Mouse (Mus musculus) heart, postnatal 14 days (tissue): ENCODE results near the gene Spn. TPM values are rescaled to one million over a fixed set of nuclear protein-coding genes. Genes with fewer than 3 reads are reported as not detected.

Source experiments
- DNase-seq, 2 experiments: peaks; one replicate each; pipeline ENCODE4 v3.0.0; 2021 to 2022
- intact Hi-C: fragments of 180-260 bp; cut with DNase I; formaldehyde crosslinking; loops from one replicate; pipeline ENCODE4 v1.15.1; 2025
- total RNA-seq, 2 experiments: library from RNA; stranded (reverse); gene quantifications; 2 replicates each; pipeline ENCODE4 v1.2.3; 2021

Spn gene
- total RNA-seq, 2 experiments from 2014 or later = 0.38 to 2.0 TPM

GRCm38 (mm10) chr7:127112251-127112841 is 25.3 kb downstream of the Spn start:
- intact Hi-C loops = no loop called here

GRCm38 (mm10) chr7:127111461-127111860 is 26.2 kb downstream of the Spn start:
- DNase-seq = peak; percentile 52 to 57
- intact Hi-C loops = no loop called here

More at GRCm38 (mm10) chr7:127112251-127112841, 25.3 kb downstream of the Spn start:
- DNase-seq = no peak

- intact Hi-C loops = no loop called here
- DNase-seq = peak; percentile 76 to 83
Measured at GRCm38 (mm10) chr7:127110239-127111007, 27.2 kb downstream of the Spn start.

- intact Hi-C loops = loop anchor here (2.0 to 10.0 kb wide), 5 partner anchors 91 to 348 kb away; partner anchors contain the start of genes Mapk3, Mvp, Pagr1a and Pagr1b
- DNase-seq = no peak
Measured at GRCm38 (mm10) chr7:127105551-127105950, 32.1 kb downstream of the Spn start.

- intact Hi-C loops = loop anchor here (2.0 to 10.0 kb wide), 6 partner anchors 62 to 347 kb away; partner anchors contain the start of genes Kif22, Mapk3, Mvp and Pagr1a
Measured at GRCm38 (mm10) chr7:127104560-127105332, 32.9 kb downstream of the Spn start.

GRCm38 (mm10) chr7:127103960-127104359 is 33.7 kb downstream of the Spn start:
- DNase-seq = no peak
- intact Hi-C loops = loop anchor here (2.0 to 10.0 kb wide), 5 partner anchors 62 to 271 kb away; partner anchors contain the start of genes Kif22, Mvp, Pagr1a and Pagr1b

More at GRCm38 (mm10) chr7:127104560-127105332, 32.9 kb downstream of the Spn start:
- DNase-seq = peak; percentile 74 to 85

GRCm38 (mm10) chr7:127102148-127102547 is 35.5 kb downstream of the Spn start:
- DNase-seq = no peak
- intact Hi-C loops = loop anchor here (5.0 to 10.0 kb wide), 2 partner anchors 60 to 87 kb away; partner anchors contain the start of genes Kif22, Mvp, Pagr1a and Pagr1b

- intact Hi-C loops = loop anchor here (5.0 to 10.0 kb wide), 2 partner anchors 59 to 87 kb away; partner anchors contain the start of genes Kif22, Mvp, Pagr1a and Pagr1b
- DNase-seq = no peak
Measured at GRCm38 (mm10) chr7:127101451-127102016, 36.1 kb downstream of the Spn start.

GRCm38 (mm10) chr7:127099528-127099927 is 38.1 kb downstream of the Spn start:
- intact Hi-C loops = no loop called here
- no peak for DNase-seq

GRCm38 (mm10) chr7:127098950-127099349 is 38.7 kb downstream of the Spn start:
- intact Hi-C loops = no loop called here
- DNase-seq = no peak

- intact Hi-C loops = no loop called here
- no peak for DNase-seq
Measured at GRCm38 (mm10) chr7:127098521-127098920, 39.1 kb downstream of the Spn start.

GRCm38 (mm10) chr7:127096456-127096855 is 41.2 kb downstream of the Spn start:
- intact Hi-C loops = no loop called here

GRCm38 (mm10) chr7:127093914-127094313 is 43.7 kb downstream of the Spn start:
- intact Hi-C loops = no loop called here
- DNase-seq = no peak

More at GRCm38 (mm10) chr7:127096456-127096855, 41.2 kb downstream of the Spn start:
- DNase-seq = no peak

- intact Hi-C loops = no loop called here
- DNase-seq = peak; percentile 51 to 58
Measured at GRCm38 (mm10) chr7:127091114-127091896, 46.3 kb downstream of the Spn start, which contains the start of gene AI467606. AI467606 (plus strand) TSS chr7:127091359.

GRCm38 (mm10) chr7:127090154-127091113 is 47.2 kb downstream of the Spn start:
- no peak for DNase-seq
- intact Hi-C loops = no loop called here

GRCm38 (mm10) chr7:127088901-127089845 is 48.5 kb downstream of the Spn start:
- intact Hi-C loops = no loop called here
- DNase-seq = peak; percentile 17 to 21

GRCm38 (mm10) chr7:127088083-127088482 is 49.5 kb downstream of the Spn start:
- DNase-seq = no peak
- intact Hi-C loops = no loop called here
